Mouse (Mus musculus) embryonic fibroblast, embryonic 13.5 days (primary cell): Measurements from ENCODE around the gene Aldob. TPM values are rescaled to one million over a fixed set of nuclear protein-coding genes. Genes with fewer than 3 reads are reported as not detected.

Source experiments
- H3K27ac ChIP-seq: 2 replicates; pipeline ENCODE4 v1.5.1; 2012; ENCODE audit warnings: low read length, control low read depth, inconsistent platforms; ENCODE audit not compliant: insufficient read depth
- H3K4me1 ChIP-seq: 2 replicates; pipeline ENCODE4 v1.6.1; 2011; ENCODE audit warnings: low read length; ENCODE audit not compliant: control insufficient read depth, insufficient read depth
- H3K4me3 ChIP-seq: 2 replicates; pipeline ENCODE4 v1.5.1; 2011; ENCODE audit warnings: mild to moderate bottlenecking, control low read depth, low read length; ENCODE audit not compliant: insufficient read depth
- CTCF ChIP-seq: IDR thresholded peaks from 2 replicates; pipeline ENCODE4 v1.5.1; 2011; ENCODE audit warnings: mild to moderate bottlenecking, control low read depth, low read length, moderate library complexity, borderline replicate concordance; ENCODE audit not compliant: insufficient read depth
- POLR2A ChIP-seq: IDR thresholded peaks from 2 replicates; pipeline ENCODE4 v1.6.1; 2011; ENCODE audit warnings: low read depth, mild to moderate bottlenecking, control low read depth, low read length, moderate library complexity
- polyA plus RNA-seq: library from polyadenylated mRNA; stranded (reverse); fragments of >200 nt; gene quantifications from 2 replicates; pipeline ENCODE4 v1.2.4, GENCODE M21; 2011; ENCODE audit warnings: low read depth; ENCODE audit not compliant: missing spikeins, insufficient read length

The Aldob gene
- not detected in 2 replicates for polyA plus RNA-seq

- no peak for TF ChIP-seq POLR2A
- no peak for TF ChIP-seq CTCF
- H3K27ac ChIP-seq = no peak within 1 kb of the TSS
- no peak within 1 kb of the TSS for H3K4me3 ChIP-seq
- no peaks in the 10 kb centered on the region for H3K4me1 ChIP-seq
These were observed at the start of gene Aldob for GRCm38 (mm10) chr4:49549383-49549782. Aldob (minus strand) TSS chr4:49549546.

GRCm38 (mm10) chr4:49597183-49598100, 48.1 kb upstream of the Aldob start, which contains the start of gene Tmem246:
Tmem246 (minus strand) TSS chr4:49597876.
- Histone ChIP-seq H3K27ac (no peak within 1 kb of the TSS), H3K4me1 (no peaks in the 10 kb centered on the region), H3K4me3 (peak within 1 kb of the TSS; percentile 63)
- no peak for TF ChIP-seq CTCF
- TF ChIP-seq POLR2A = peak; percentile 43; the same call in 1 of the 2 replicates

GRCm38 (mm10) chr4:49596846-49597182, 47.5 kb upstream of the Aldob start:
- TF ChIP-seq CTCF (no peak), POLR2A (no peak)
- Histone ChIP-seq H3K4me3 (peak overlapping the region; percentile 63), H3K27ac (no peak overlapping the region), H3K4me1 (no peaks in the 10 kb centered on the region)

- no peak overlapping the region for H3K27ac ChIP-seq
- H3K4me1 ChIP-seq = no peaks in the 10 kb centered on the region
- TF ChIP-seq CTCF (no peak), POLR2A (no peak)
- H3K4me3 ChIP-seq = no peak overlapping the region
These were observed 40.8 kb upstream of the Aldob start for GRCm38 (mm10) chr4:49590152-49590551.

GRCm38 (mm10) chr4:49586811-49587210, 37.5 kb upstream of the Aldob start:
- H3K27ac ChIP-seq = no peak overlapping the region
- no peaks in the 10 kb centered on the region; the same call in 1 of the 2 replicates for H3K4me1 ChIP-seq

GRCm38 (mm10) chr4:49585524-49586101, 36.3 kb upstream of the Aldob start:
- no peak overlapping the region for H3K27ac ChIP-seq
- no peak for TF ChIP-seq CTCF
- TF ChIP-seq POLR2A = no peak

More at GRCm38 (mm10) chr4:49586811-49587210, 37.5 kb upstream of the Aldob start:
- no peak for TF ChIP-seq CTCF
- TF ChIP-seq POLR2A = no peak
- H3K4me3 ChIP-seq = no peak overlapping the region

GRCm38 (mm10) chr4:49583965-49584831, 34.9 kb upstream of the Aldob start:
- no peaks in the 10 kb centered on the region; the same call in 1 of the 2 replicates for H3K4me1 ChIP-seq
- no peak for TF ChIP-seq POLR2A
- no peak for TF ChIP-seq CTCF
- no peak overlapping the region for H3K27ac ChIP-seq
- H3K4me3 ChIP-seq = no peak overlapping the region

More at GRCm38 (mm10) chr4:49585524-49586101, 36.3 kb upstream of the Aldob start:
- Histone ChIP-seq H3K4me3 (no peak overlapping the region), H3K4me1 (no peaks in the 10 kb centered on the region; the same call in 1 of the 2 replicates)

- H3K27ac ChIP-seq = no peak overlapping the region
- H3K4me1 ChIP-seq = no peaks in the 10 kb centered on the region; the same call in 1 of the 2 replicates
- TF ChIP-seq CTCF (no peak), POLR2A (no peak)
- H3K4me3 ChIP-seq = no peak overlapping the region
These were observed 31.9 kb upstream of the Aldob start for GRCm38 (mm10) chr4:49581256-49581655.

GRCm38 (mm10) chr4:49572194-49572593, 22.8 kb upstream of the Aldob start:
- TF ChIP-seq CTCF = no peak
- TF ChIP-seq POLR2A = no peak
- Histone ChIP-seq H3K4me3 (no peak overlapping the region), H3K27ac (no peak overlapping the region), H3K4me1 (no peaks in the 10 kb centered on the region)
